Mouse (Mus musculus): ENCODE measurements around the gene Coq10b. TPM values are rescaled to one million over a fixed set of nuclear protein-coding genes. Genes with fewer than 3 reads are reported as not detected.

Coq10b gene
- polyA plus RNA-seq, 2 experiments, result 8.6 to 15.4 TPM

DNA sequence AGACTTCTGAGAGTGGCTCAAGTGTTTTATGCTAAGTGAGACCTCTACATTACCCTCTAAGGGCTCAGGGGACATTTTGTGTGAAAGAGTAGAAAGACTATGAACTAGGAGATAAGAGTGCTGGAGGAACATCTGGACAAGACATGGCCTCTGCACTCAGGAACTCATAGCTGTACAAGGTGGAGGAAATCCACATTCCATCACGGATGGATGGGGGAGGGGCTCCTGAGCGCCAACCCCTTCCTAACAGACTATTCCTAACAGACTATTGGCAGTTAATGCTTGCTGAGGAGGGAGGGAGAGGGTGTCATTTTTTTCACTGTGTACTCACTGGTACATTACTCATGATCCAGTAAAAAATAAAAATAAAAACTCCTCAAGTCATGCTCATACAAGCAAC is 22.2 kb downstream of the Coq10b start:
- no peaks in the 10 kb centered on the region for H3K9me3 ChIP-seq (ENCODE audit: control insufficient read depth, low read length)
- ATAC-seq (ENCODE audit: insufficient read depth), result no peak
- H3K9ac ChIP-seq (replicated peaks), result no peak overlapping the region
- TF ChIP-seq CTCF (IDR thresholded peaks at IDR 0.05; ENCODE audit: low read depth), result no peak
- no peak for TF ChIP-seq EP300 (IDR thresholded peaks at IDR 0.05; ENCODE audit: low read depth)
- 37% methylated on average over 2 of the region's 2 CpGs for WGBS (ENCODE audit: insufficient replicate concordance)
- no peak for DNase-seq (ENCODE audit: low read depth in 3 of 3, low spot score in 3 of 3)
- peaks cover 23% of the 10 kb centered on the region for H3K36me3 ChIP-seq (replicated peaks; ENCODE audit: control insufficient read depth, insufficient read depth, low read depth)
- no peak overlapping the region for H3K4me3 ChIP-seq (ENCODE audit: insufficient read depth in 1 of 2, low read depth in 2 of 2, low read length in 2 of 2)
- H3K4me2 ChIP-seq (ENCODE audit: low read depth), result no peak overlapping the region
- no peaks in the 10 kb centered on the region for H3K27me3 ChIP-seq (ENCODE audit: control insufficient read depth, insufficient read depth, low read length)
- H3K27ac ChIP-seq, result no peak overlapping the region
- peaks cover 11 to 28% of the 10 kb centered on the region in 2 experiments for H3K4me1 ChIP-seq (replicated peaks; ENCODE audit: control insufficient read depth in 2 of 2, insufficient read depth in 2 of 2, low read length in 1 of 2)

DNA sequence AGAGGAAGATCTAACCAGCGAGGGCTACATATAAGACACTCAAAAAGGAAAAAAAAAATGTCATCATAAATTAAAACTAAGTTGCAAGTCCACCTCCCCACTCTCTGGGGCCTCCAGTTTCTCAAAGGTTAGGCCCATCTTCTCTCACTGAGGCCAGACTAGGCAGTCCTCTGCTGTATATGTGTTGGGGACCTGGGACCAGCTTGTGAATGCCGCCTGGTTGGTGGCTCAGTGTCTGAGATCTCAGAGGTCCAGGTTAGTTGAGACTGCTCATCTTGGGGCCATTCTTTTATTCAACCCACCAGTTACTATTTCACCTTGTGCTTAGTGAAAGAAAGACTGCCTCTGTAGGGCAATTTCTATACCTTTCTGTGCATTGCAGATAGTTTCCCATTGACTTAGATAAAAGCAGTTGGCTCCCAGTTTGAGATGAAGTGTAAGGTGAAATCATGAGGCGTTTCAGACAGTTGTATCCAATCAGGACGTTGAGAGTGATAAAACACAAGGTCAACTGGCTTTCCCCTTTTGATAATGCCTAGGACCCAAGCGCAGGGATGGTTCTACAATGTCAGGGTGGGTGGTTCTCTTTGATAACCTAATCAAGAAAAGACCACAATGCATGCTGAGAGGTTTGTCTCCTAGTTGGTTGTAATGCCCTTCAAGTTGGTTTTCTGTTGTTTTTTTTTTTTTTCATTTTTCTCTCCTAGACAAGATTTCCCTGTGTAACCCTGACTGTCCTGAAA is 23.3 kb downstream of the Coq10b start:
- peaks cover 11 to 28% of the 10 kb centered on the region in 2 experiments for H3K4me1 ChIP-seq (replicated peaks; ENCODE audit: control insufficient read depth in 2 of 2, insufficient read depth in 2 of 2, low read length in 1 of 2)

DNA sequence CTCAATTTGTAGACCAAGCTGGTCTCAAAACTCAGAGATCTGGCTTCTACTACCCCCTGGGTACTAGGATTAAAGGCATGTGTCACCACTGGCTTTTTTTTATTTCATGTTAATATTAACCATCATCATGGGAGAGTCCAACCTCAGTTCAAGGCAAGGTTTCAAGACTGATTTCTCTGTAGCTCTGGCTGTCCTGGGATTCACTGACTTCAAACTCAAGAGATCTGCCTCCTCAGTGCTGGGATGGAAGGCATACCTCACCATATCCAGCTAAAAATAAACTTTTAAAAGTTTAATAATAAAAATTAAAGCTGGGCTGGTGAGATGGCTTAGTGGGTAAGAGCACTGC is 23.8 kb downstream of the Coq10b start:
- no peak overlapping the region for H3K4me2 ChIP-seq (ENCODE audit: low read depth)
- H3K27me3 ChIP-seq (ENCODE audit: control insufficient read depth, insufficient read depth, low read length), result no peaks in the 10 kb centered on the region
- no peak for TF ChIP-seq CTCF (IDR thresholded peaks at IDR 0.05; ENCODE audit: low read depth)
- no peak for TF ChIP-seq EP300 (IDR thresholded peaks at IDR 0.05; ENCODE audit: low read depth)
- peaks cover 11 to 28% of the 10 kb centered on the region in 2 experiments for H3K4me1 ChIP-seq (replicated peaks; ENCODE audit: control insufficient read depth in 2 of 2, insufficient read depth in 2 of 2, low read length in 1 of 2)
- ATAC-seq (ENCODE audit: insufficient read depth), result peak; percentile 13; the same call in 1 of the 2 replicates
- DNase-seq (ENCODE audit: low read depth in 3 of 3, low spot score in 3 of 3), result no peak
- H3K4me3 ChIP-seq (ENCODE audit: insufficient read depth in 1 of 2, low read depth in 2 of 2, low read length in 2 of 2), result no peak overlapping the region
- H3K36me3 ChIP-seq (replicated peaks; ENCODE audit: control insufficient read depth, insufficient read depth, low read depth), result peaks cover 39% of the 10 kb centered on the region
- H3K9me3 ChIP-seq (ENCODE audit: control insufficient read depth, low read length), result no peaks in the 10 kb centered on the region
- no peak overlapping the region for H3K9ac ChIP-seq (replicated peaks)
- no peak overlapping the region for H3K27ac ChIP-seq

More for the DNA sequence above, 23.3 kb downstream of the Coq10b start:
- Histone ChIP-seq H3K4me2 (ENCODE audit: low read depth) (peak overlapping the region; percentile 9; the same call in 1 of the 2 replicates), H3K9ac (replicated peaks) (no peak overlapping the region), H3K9me3 (ENCODE audit: control insufficient read depth, low read length) (no peaks in the 10 kb centered on the region), H3K27me3 (ENCODE audit: control insufficient read depth, insufficient read depth, low read length) (no peaks in the 10 kb centered on the region), H3K27ac (peak overlapping the region; percentile 42; the same call in 1 of the 2 replicates), H3K36me3 (replicated peaks; ENCODE audit: control insufficient read depth, insufficient read depth, low read depth) (peaks cover 33% of the 10 kb centered on the region), H3K4me3 (ENCODE audit: insufficient read depth in 1 of 2, low read depth in 2 of 2, low read length in 2 of 2) (no peak overlapping the region)
- DNase-seq (ENCODE audit: low read depth in 3 of 3, low spot score in 3 of 3) (peak; percentile 60 to 68 (median 63)), ATAC-seq (ENCODE audit: insufficient read depth) (peak; percentile 86)
- WGBS (ENCODE audit: insufficient replicate concordance), result 18% methylated on average over 5 of the region's 5 CpGs
- TF ChIP-seq EP300 (IDR thresholded peaks at IDR 0.05; ENCODE audit: low read depth) (peak; percentile 86), CTCF (IDR thresholded peaks at IDR 0.05; ENCODE audit: low read depth) (no peak)

DNA sequence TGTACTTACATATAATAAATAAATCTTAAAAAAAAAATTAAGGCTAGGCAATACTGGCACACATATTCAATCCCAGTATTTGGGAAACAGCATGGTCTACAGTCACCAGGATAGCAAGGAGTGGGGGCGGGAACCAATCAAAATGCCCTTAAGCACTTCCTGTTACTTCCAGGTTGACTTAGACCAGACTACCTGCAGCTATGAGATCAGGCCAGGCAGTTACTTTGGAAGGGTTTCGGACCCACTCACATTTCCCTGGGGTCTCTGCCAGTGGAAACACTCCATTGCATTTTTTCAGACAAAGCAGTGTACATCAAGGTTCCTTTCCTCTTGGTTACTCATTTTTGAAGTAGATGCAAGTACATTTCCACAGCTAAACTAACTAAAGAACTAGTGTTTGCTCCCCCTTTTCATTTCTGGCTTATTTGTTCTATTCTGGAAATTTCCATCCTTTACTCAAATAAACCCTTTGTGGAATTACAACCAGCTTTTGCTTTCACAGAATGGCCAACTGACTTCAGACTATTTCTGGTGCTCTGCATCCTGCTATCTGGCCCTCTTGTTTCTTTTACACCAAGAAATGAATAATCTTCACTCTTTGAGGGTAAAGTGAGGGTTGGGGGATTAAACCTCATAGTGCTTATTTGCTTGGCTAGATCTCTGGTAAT is 24.4 kb downstream of the Coq10b start:
- H3K4me3 ChIP-seq (ENCODE audit: insufficient read depth in 1 of 2, low read depth in 2 of 2, low read length in 2 of 2), result no peak overlapping the region
- WGBS (ENCODE audit: insufficient replicate concordance), result 81% methylated on average over 2 of the region's 2 CpGs
- no peak for ATAC-seq (ENCODE audit: insufficient read depth)
- no peak overlapping the region for H3K27ac ChIP-seq
- H3K4me2 ChIP-seq (ENCODE audit: low read depth), result no peak overlapping the region
- H3K36me3 ChIP-seq (replicated peaks; ENCODE audit: control insufficient read depth, insufficient read depth, low read depth), result peaks cover 40% of the 10 kb centered on the region
- peaks cover 11 to 28% of the 10 kb centered on the region in 2 experiments for H3K4me1 ChIP-seq (replicated peaks; ENCODE audit: control insufficient read depth in 2 of 2, insufficient read depth in 2 of 2, low read length in 1 of 2)
- no peak for TF ChIP-seq CTCF (IDR thresholded peaks at IDR 0.05; ENCODE audit: low read depth)
- no peak for TF ChIP-seq EP300 (IDR thresholded peaks at IDR 0.05; ENCODE audit: low read depth)
- H3K9me3 ChIP-seq (ENCODE audit: control insufficient read depth, low read length), result no peaks in the 10 kb centered on the region
- H3K9ac ChIP-seq (replicated peaks), result no peak overlapping the region
- H3K27me3 ChIP-seq (ENCODE audit: control insufficient read depth, insufficient read depth, low read length), result no peaks in the 10 kb centered on the region
- no peak for DNase-seq (ENCODE audit: low read depth in 3 of 3, low spot score in 3 of 3)

DNA sequence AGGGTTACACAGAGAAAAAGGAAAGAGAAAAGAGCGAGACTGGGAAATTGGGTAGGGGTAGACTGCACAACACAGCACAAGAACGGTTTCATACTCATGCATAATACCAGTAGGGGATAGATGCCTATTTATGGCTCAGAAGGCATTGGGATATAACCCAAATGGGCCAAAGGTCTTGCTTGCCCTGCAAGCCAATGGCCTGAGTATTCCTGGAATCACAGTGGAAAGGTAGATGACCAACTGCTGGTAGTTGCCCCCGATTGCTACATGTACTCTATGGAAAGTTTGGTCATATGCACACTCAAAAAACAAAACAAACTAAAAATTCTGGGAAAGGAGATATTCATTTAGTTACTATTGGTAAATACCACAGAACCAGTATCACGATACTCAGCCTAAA is 27.1 kb downstream of the Coq10b start:
- H3K9ac ChIP-seq (replicated peaks), result no peak overlapping the region
- ATAC-seq (ENCODE audit: insufficient read depth) (no peak), DNase-seq (ENCODE audit: low read depth in 3 of 3, low spot score in 3 of 3) (no peak)
- no peak overlapping the region for H3K27ac ChIP-seq
- WGBS (ENCODE audit: insufficient replicate concordance), result 82% methylated on average over 4 of the region's 4 CpGs
- H3K4me1 ChIP-seq (replicated peaks; ENCODE audit: control insufficient read depth in 2 of 2, insufficient read depth in 2 of 2, low read length in 1 of 2), result peaks cover 10 to 26% of the 10 kb centered on the region in 2 experiments
- no peaks in the 10 kb centered on the region for H3K9me3 ChIP-seq (ENCODE audit: control insufficient read depth, low read length)
- no peak overlapping the region for H3K4me2 ChIP-seq (ENCODE audit: low read depth)
- TF ChIP-seq CTCF (IDR thresholded peaks at IDR 0.05; ENCODE audit: low read depth), result no peak
- TF ChIP-seq EP300 (IDR thresholded peaks at IDR 0.05; ENCODE audit: low read depth), result no peak
- H3K36me3 ChIP-seq (replicated peaks; ENCODE audit: control insufficient read depth, insufficient read depth, low read depth), result peaks cover 62% of the 10 kb centered on the region
- no peaks in the 10 kb centered on the region for H3K27me3 ChIP-seq (ENCODE audit: control insufficient read depth, insufficient read depth, low read length)
- H3K4me3 ChIP-seq (ENCODE audit: insufficient read depth in 1 of 2, low read depth in 2 of 2, low read length in 2 of 2), result no peak overlapping the region
